Mouse (Mus musculus): Measurements from ENCODE around the gene Etnk2. TPM values are rescaled to one million over a fixed set of nuclear protein-coding genes. Genes with fewer than 3 reads are reported as not detected.

Etnk2 gene
- polyA plus RNA-seq, 1 experiment from 2014 or later = 3.3 TPM

DNA sequence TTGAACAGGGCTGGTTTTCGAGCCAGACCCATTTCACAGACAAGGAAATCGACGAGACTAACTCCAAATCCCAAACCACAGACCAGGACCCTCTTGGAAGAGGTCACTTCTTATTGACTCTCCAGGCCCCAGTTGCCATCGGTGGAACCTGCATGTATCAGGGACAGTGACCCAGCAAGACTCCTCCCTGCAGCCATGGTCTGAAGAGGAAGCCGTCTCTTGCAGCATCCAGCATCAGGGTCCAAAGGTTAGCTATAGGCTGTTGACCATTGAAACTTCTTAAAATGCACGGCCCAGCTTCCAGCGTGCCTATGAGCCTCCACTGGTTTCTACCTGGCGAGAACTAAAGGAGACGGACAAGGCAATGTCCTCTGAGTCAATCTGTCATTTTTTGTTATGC, 46.4 kb downstream of the Etnk2 start:
- Histone ChIP-seq H3K4me1 (ENCODE audit: control insufficient read depth, insufficient read depth, low read length) (no peaks in the 10 kb centered on the region), H3K9ac (ENCODE audit: low read depth, low read length) (no peak overlapping the region), H3K27me3 (replicated peaks; ENCODE audit: control insufficient read depth, insufficient read depth, low read length) (no peaks in the 10 kb centered on the region), H3K36me3 (ENCODE audit: control insufficient read depth, insufficient read depth, low read length) (no peaks in the 10 kb centered on the region), H3K27ac (replicated peaks; ENCODE audit: low read depth, low read length) (no peak overlapping the region), H3K4me2 (ENCODE audit: low read depth, low read length) (no peak overlapping the region), H3K9me3 (ENCODE audit: control insufficient read depth, low read length) (no peaks in the 10 kb centered on the region), H3K4me3 (ENCODE audit: low read depth, low read length) (no peak overlapping the region)
- DNase-seq (ENCODE audit: low spot score) (no peak), ATAC-seq (ENCODE audit: low read depth) (no peak)
- WGBS = 52% methylated on average over 9 of the region's 9 CpGs

- H3K4me1 ChIP-seq (ENCODE audit: control insufficient read depth, insufficient read depth, low read length) = no peaks in the 10 kb centered on the region
- ATAC-seq (ENCODE audit: low read depth) = no peak
- no peak overlapping the region for H3K4me2 ChIP-seq (ENCODE audit: low read depth, low read length)
- no peak overlapping the region for H3K27ac ChIP-seq (replicated peaks; ENCODE audit: low read depth, low read length)
- no peak overlapping the region for H3K4me3 ChIP-seq (ENCODE audit: low read depth, low read length)
- DNase-seq (ENCODE audit: low spot score) = no peak
- no peaks in the 10 kb centered on the region for H3K27me3 ChIP-seq (replicated peaks; ENCODE audit: control insufficient read depth, insufficient read depth, low read length)
- H3K36me3 ChIP-seq (ENCODE audit: control insufficient read depth, insufficient read depth, low read length) = no peaks in the 10 kb centered on the region
- no peaks in the 10 kb centered on the region for H3K9me3 ChIP-seq (ENCODE audit: control insufficient read depth, low read length)
- WGBS = 85% methylated on average over 8 of the region's 8 CpGs
- H3K9ac ChIP-seq (ENCODE audit: low read depth, low read length) = no peak overlapping the region
These were observed 48.3 kb downstream of the Etnk2 start for GRCm38 (mm10) chr1:133411506-133412147.

DNA sequence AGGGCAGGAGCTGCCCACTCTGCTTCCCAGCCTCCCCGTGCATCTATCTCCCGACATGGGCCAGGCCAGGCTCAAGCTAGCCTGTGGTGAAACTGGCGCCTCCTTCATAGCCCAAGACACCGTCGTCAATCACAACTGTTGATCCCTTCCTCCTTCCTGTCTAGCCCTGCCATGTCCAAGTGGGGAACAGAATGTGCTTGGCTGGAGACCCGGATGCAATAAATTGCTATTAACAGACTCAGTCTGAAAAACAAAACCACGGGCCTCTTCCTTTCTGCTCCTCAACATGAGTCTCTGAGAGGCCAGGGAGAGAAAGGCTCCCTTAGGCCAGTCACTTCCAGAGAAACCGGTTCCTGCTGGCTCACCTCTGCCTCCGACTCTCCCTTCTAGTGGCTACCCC, 49.6 kb downstream of the Etnk2 start:
- 71% methylated on average over 9 of the region's 9 CpGs for WGBS
- Histone ChIP-seq H3K36me3 (ENCODE audit: control insufficient read depth, insufficient read depth, low read length) (no peaks in the 10 kb centered on the region), H3K9ac (ENCODE audit: low read depth, low read length) (no peak overlapping the region), H3K4me1 (ENCODE audit: control insufficient read depth, insufficient read depth, low read length) (peaks cover 3% of the 10 kb centered on the region; the same call in 1 of the 2 replicates), H3K27me3 (replicated peaks; ENCODE audit: control insufficient read depth, insufficient read depth, low read length) (no peaks in the 10 kb centered on the region), H3K9me3 (ENCODE audit: control insufficient read depth, low read length) (no peaks in the 10 kb centered on the region), H3K27ac (replicated peaks; ENCODE audit: low read depth, low read length) (no peak overlapping the region), H3K4me2 (ENCODE audit: low read depth, low read length) (no peak overlapping the region), H3K4me3 (ENCODE audit: low read depth, low read length) (no peak overlapping the region)
- no peak for ATAC-seq (ENCODE audit: low read depth)
- no peak for DNase-seq (ENCODE audit: low spot score)

GRCm38 (mm10) chr1:133415086-133415485, 51.7 kb downstream of the Etnk2 start:
- Histone ChIP-seq H3K4me1 (ENCODE audit: control insufficient read depth, insufficient read depth, low read length) (peaks cover 3% of the 10 kb centered on the region; the same call in 1 of the 2 replicates), H3K27ac (replicated peaks; ENCODE audit: low read depth, low read length) (no peak overlapping the region), H3K4me3 (ENCODE audit: low read depth, low read length) (no peak overlapping the region), H3K36me3 (ENCODE audit: control insufficient read depth, insufficient read depth, low read length) (no peaks in the 10 kb centered on the region), H3K27me3 (replicated peaks; ENCODE audit: control insufficient read depth, insufficient read depth, low read length) (no peaks in the 10 kb centered on the region), H3K9ac (ENCODE audit: low read depth, low read length) (no peak overlapping the region), H3K9me3 (ENCODE audit: control insufficient read depth, low read length) (no peaks in the 10 kb centered on the region), H3K4me2 (ENCODE audit: low read depth, low read length) (no peak overlapping the region)
- WGBS = 40% methylated on average over 7 of the region's 7 CpGs
- ATAC-seq (ENCODE audit: low read depth) = no peak
- no peak for DNase-seq (ENCODE audit: low spot score)

- ATAC-seq (ENCODE audit: low read depth) = no peak
- H3K27ac ChIP-seq (replicated peaks; ENCODE audit: low read depth, low read length) = no peak overlapping the region
- H3K27me3 ChIP-seq (replicated peaks; ENCODE audit: control insufficient read depth, insufficient read depth, low read length) = no peaks in the 10 kb centered on the region
- H3K4me2 ChIP-seq (ENCODE audit: low read depth, low read length) = no peak overlapping the region
- no peaks in the 10 kb centered on the region for H3K36me3 ChIP-seq (ENCODE audit: control insufficient read depth, insufficient read depth, low read length)
- peaks cover 3% of the 10 kb centered on the region; the same call in 1 of the 2 replicates for H3K4me1 ChIP-seq (ENCODE audit: control insufficient read depth, insufficient read depth, low read length)
- H3K4me3 ChIP-seq (ENCODE audit: low read depth, low read length) = no peak overlapping the region
- no peak overlapping the region for H3K9ac ChIP-seq (ENCODE audit: low read depth, low read length)
- no peaks in the 10 kb centered on the region for H3K9me3 ChIP-seq (ENCODE audit: control insufficient read depth, low read length)
- WGBS = 55% methylated on average over 6 of the region's 6 CpGs
- no peak for DNase-seq (ENCODE audit: low spot score)
These were observed 52.1 kb downstream of the Etnk2 start for GRCm38 (mm10) chr1:133415505-133415904.

DNA sequence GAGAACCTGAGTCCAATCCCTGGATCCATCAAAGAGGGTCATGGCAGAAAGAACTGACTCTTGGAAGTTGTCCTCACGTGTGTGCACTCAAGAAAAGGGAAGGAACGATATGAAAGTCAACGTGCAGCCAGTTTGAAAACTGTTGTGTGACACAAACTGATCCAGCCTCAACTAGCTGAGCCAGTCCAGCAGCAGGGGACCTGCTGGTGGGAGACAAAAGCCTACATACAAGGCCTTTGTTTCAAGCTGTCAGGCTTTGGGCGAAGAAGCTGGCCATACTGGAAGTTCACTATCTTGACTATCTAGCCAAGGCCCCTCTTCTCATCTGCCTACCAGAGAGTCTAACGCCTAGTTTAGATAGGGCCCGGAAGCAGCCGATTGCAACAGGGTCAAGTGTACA, 53.1 kb downstream of the Etnk2 start:
- Histone ChIP-seq H3K4me1 (ENCODE audit: control insufficient read depth, insufficient read depth, low read length) (peaks cover 3% of the 10 kb centered on the region; the same call in 1 of the 2 replicates), H3K27ac (replicated peaks; ENCODE audit: low read depth, low read length) (no peak overlapping the region)
- 85% methylated on average over 7 of the region's 7 CpGs for WGBS

DNA sequence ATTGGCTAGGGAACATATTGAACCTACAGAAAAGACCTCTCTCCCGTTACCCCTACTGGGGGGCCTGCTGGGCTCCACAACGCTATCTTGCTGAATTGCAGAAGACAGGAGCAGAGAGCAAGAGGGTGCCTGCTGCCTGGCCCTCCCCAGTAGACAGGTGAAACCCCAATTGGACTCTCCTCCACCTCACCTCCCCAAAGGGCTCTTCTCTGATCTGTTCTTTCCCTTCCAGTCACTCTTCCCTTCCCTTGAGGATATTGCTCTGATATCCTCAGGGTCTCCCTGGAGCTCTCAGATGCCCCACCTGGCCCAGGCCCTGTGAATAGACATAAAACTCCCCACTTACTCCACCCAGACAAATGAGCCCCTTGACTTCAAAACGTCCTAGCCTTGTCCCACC, 53.7 kb downstream of the Etnk2 start:
- DNase-seq (ENCODE audit: low spot score) = no peak
- no peak overlapping the region for H3K27ac ChIP-seq (replicated peaks; ENCODE audit: low read depth, low read length)
- ATAC-seq (ENCODE audit: low read depth) = no peak
- H3K36me3 ChIP-seq (ENCODE audit: control insufficient read depth, insufficient read depth, low read length) = no peaks in the 10 kb centered on the region
- no peak overlapping the region for H3K4me3 ChIP-seq (ENCODE audit: low read depth, low read length)
- WGBS = 74% methylated on average over 3 of the region's 3 CpGs
- H3K4me2 ChIP-seq (ENCODE audit: low read depth, low read length) = no peak overlapping the region
- H3K4me1 ChIP-seq (ENCODE audit: control insufficient read depth, insufficient read depth, low read length) = peaks cover 3% of the 10 kb centered on the region; the same call in 1 of the 2 replicates
- no peaks in the 10 kb centered on the region for H3K27me3 ChIP-seq (replicated peaks; ENCODE audit: control insufficient read depth, insufficient read depth, low read length)
- H3K9me3 ChIP-seq (ENCODE audit: control insufficient read depth, low read length) = no peaks in the 10 kb centered on the region
- no peak overlapping the region for H3K9ac ChIP-seq (ENCODE audit: low read depth, low read length)

More for the DNA sequence above, 53.1 kb downstream of the Etnk2 start:
- H3K27me3 ChIP-seq (replicated peaks; ENCODE audit: control insufficient read depth, insufficient read depth, low read length) = no peaks in the 10 kb centered on the region
- DNase-seq (ENCODE audit: low spot score) (no peak), ATAC-seq (ENCODE audit: low read depth) (no peak)
- no peak overlapping the region for H3K4me2 ChIP-seq (ENCODE audit: low read depth, low read length)
- H3K9ac ChIP-seq (ENCODE audit: low read depth, low read length) = no peak overlapping the region
- H3K4me3 ChIP-seq (ENCODE audit: low read depth, low read length) = no peak overlapping the region
- no peaks in the 10 kb centered on the region for H3K9me3 ChIP-seq (ENCODE audit: control insufficient read depth, low read length)
- H3K36me3 ChIP-seq (ENCODE audit: control insufficient read depth, insufficient read depth, low read length) = no peaks in the 10 kb centered on the region

DNA sequence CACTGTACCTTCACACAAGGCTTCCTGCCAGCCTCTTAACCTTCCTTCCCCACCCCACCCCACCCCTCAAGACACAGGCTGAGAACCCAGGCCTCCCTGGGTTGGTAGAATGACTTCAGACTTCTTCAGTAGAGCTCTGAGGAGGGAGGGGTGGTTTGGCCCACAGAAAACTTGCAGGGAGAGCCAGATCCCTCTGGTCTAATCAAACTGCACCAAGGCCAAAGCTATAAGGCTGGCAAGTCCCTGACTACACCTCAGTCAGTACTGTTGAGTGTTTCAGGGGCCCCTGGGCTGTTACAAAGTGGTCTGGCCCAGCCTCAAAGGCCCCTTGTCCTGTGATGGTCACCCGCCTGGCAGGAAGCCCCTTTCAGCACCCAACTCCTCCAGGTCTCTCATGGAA, 54.2 kb downstream of the Etnk2 start:
- no peak for ATAC-seq (ENCODE audit: low read depth)
- WGBS = 76% methylated on average over 1 of the region's 1 CpGs
- Histone ChIP-seq H3K4me1 (ENCODE audit: control insufficient read depth, insufficient read depth, low read length) (peaks cover 4% of the 10 kb centered on the region; the same call in 1 of the 2 replicates), H3K4me2 (ENCODE audit: low read depth, low read length) (0 out of 2 replicates have a peak overlapping the region, but pooled peaks have one; percentile 58), H3K9me3 (ENCODE audit: control insufficient read depth, low read length) (no peaks in the 10 kb centered on the region), H3K27ac (replicated peaks; ENCODE audit: low read depth, low read length) (no peak overlapping the region), H3K9ac (ENCODE audit: low read depth, low read length) (no peak overlapping the region), H3K27me3 (replicated peaks; ENCODE audit: control insufficient read depth, insufficient read depth, low read length) (no peaks in the 10 kb centered on the region), H3K4me3 (ENCODE audit: low read depth, low read length) (no peak overlapping the region), H3K36me3 (ENCODE audit: control insufficient read depth, insufficient read depth, low read length) (no peaks in the 10 kb centered on the region)
- DNase-seq (ENCODE audit: low spot score) = no peak

All from embryonic facial prominence, embryonic 14.5 days (tissue).